Mouse (Mus musculus) B cell, adult 2 months (primary cell): ENCODE measurements around the gene Asb6.

Experiments used
- DNase-seq, 2 experiments: peaks; one replicate each; pipeline ENCODE4 v3.0.0; 2022

Asb6 gene

DNA sequence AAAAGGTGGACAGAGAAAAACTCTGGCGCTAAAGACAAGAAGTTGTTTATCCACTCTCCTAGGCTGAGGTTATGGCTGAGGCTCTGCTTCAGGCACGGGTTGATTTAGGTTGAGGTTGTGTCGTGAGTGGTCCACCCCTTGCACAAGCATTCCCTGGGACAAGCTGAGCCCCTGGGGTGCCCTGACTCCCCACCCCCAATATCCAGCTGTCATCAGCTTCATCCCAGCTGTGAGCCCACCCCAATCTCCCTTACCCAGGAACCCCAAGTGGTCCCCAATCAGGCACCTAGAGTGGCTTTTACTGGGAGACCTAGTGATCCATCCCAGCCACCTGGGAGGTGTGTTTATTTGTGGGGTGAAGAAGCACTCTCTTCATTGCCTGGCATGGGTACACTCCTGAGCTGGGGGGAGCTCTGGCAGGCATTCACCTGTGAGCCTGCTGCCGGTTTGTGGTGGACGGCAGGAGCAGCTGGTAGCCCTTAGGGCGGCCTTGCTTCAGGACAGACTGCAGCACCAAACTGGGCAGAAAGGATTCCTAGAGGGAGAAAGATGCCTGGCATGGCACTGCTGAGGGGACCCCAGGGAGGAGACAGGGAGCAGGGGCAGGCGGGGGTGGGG is 34.8 kb downstream of the Asb6 start:
- no peak for DNase-seq

DNA sequence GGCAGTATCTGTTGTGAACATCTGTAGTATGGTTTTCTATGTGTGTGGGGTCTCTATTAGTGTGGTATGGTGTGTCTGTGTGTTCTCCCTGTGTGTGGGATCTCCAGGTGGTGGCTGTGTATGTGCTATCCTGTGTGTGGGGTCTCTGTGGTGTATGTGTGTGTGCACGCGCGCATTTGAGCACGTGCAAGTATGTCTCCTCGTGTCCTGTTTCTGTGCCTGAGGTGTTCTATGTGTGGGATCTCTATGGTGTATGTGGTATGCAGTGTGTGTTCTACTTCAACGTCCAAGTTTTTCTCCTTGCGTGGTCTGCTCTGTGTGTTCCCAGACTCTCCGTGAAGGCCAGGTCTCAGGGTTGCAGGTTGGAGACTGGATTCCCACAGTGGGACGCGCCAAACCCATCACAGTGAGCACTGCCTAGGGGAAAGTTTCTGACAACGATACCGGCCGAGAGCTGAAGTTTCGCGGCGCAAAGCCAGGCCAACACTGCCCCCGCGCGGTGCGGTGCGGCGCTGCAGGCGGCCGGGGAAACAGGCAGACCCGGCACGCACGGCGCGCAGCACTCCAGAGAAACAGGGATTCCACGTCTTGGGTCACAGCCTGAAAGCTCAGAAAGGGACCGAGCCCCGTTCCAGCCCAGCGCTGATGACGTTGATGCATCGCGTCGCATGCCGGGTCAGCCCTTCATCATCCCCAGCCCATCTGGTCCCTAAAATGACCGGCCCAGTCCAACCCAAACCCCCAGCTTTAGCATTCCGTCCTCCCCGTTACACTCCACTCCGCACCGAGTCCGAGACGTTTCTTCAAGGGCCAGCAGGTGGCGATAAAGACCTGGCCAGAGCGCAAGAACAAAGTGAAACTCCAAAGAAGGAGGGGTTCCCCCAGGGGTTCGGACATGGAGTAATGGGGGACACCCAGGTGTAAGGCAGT is 35.7 kb downstream of the Asb6 start:
- peak; percentile 97 to 98 for DNase-seq

DNA sequence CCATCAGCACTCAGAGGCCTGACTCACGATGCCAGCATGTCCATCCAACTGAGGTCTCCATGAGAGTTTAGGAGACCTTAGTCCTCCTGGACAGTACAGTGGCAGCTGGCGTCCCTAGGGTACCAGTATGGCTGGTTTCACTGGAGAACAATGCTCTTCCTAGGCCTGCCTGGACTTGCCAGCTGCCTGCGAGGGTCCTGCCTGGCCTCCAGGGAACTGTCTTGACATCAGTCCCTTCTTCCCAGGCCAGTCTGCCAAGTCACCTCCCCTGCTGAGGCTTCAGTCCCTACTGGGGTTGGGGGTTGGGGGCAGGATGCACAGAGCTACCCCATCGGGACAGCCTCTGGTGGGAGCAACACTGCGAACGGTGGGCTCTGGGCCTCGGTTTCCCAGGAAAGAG is 38.1 kb downstream of the Asb6 start:
- no peak for DNase-seq

DNA sequence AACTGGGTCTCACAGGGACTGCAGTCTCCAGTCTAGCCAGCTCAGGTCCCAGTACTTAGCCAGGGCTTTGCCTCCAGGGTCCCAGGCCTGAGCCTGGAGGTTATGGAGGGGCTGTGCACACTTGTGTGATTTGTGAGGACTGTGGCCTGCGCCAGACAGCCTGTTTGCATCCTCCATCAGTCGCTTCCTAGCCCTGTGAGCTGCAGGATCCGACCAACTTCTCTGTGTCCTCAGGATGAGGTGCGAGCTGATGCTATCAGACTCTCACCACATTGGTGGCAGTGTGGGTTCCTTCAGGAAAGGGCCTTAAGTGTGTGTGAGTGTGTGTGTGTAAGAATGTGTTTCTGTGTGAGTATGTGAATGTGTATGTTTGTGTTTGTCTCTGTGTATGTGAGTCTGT is 42.7 kb downstream of the Asb6 start:
- DNase-seq: no peak

DNA sequence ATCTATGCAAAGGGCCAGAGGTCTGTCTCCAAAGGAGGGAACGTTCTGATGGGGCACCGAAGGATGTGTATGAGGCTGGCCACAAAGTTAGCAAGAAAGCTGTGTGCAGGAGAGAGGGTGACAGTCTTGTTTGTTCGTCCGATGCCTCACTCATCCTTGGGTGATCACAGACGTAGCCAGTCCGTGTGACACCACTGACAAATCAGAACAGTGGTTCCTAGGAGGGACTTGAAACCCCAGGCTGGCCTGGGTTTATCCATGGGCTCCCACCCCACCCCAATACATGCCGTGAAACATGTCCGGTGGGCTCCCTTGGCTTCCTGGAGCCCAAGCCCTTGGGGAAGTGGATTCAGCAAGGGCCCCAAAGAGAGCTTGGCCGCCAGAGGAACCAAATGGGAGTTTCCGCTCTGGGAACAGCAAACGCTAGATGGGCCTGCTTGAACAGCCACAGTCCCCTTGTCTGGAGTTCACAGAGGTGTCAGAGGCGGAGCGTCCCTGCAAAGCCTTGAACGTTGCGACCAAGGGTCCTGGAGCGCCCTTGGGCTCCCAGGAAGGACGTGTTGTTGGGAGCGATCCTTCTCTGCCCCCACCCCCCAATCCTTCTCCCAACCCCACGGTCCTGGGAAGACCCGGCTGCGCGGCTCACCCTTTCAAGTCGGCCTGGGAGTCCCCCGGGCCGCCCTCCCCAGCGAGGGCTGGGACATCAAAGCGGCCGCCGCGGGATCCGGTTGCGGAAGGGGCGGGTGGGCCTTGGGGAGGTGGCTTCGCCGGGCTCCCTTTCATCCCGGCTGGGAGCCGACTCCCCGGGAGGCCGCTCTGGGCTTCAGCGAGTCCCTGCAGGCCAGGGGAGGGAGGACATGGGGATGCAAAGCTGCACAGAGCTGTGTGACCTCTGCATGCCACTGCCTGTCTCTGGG is 45.8 kb downstream of the Asb6 start:
- no peak for DNase-seq

DNA sequence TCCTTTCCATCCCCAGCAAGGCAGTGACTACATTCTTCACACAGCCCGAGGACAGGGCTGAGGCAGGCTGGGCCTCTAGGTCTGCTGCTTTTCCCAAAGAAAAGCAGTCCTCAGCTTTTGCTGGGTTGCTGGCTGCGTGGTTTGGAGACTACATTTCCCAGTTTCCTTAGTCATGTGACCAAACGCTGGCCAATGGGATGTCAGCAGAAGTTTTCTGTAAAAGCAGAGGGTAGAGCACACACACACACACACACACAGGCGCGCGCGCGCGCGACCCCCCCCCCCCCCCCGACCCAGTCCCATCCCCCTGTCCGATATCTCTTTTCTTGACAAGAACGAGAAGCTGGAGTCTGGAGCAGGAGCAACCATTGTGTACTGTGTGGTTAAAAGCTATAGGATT is 46.8 kb downstream of the Asb6 start:
- no peak for DNase-seq

DNA sequence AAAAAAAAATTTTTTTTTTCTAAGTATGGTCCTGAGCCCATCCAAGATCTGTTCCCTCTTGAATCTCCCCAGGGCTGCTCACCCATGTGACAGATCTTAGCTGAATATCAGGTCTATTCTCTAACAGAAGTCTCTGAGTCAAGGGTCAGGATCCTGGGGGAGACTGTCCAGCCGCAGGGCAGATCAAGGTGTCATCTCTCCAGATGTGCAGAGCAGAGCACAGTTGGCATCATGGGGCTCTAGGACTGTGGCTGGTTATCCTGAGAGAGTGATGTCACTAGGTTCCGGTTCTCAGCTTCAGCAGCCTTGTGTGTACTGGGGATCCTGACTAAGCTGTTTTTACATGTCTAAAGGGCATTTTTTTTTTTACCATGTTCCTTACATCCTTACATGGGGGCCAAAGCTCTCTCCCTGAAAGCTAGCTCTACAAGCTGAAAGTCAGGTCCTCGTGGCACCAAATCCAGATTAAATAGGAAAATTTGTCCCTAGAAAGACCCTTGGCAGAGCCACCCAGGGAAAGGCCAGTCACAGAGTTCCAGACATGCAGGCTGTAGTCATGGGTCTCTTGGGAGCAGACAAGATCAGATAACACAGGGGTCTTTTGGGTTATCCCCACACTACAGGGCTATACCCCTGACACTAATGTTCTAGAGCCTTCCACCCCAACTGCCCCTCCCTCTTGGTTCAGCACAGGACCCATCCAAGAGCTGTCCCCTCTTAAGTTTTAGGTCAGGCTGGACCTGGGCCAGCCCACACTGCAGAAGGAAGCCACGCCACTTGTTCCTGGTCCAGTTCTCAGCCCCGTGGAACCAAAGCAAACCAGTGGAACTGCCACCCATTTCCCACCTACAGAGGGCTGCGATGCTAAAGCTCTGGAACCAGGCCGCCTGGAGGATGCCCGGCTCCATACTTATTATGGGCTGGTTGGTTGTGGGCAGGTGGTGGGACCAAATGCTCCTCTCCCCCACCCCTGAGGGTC is 47.5 kb downstream of the Asb6 start:
- no peak for DNase-seq

DNA sequence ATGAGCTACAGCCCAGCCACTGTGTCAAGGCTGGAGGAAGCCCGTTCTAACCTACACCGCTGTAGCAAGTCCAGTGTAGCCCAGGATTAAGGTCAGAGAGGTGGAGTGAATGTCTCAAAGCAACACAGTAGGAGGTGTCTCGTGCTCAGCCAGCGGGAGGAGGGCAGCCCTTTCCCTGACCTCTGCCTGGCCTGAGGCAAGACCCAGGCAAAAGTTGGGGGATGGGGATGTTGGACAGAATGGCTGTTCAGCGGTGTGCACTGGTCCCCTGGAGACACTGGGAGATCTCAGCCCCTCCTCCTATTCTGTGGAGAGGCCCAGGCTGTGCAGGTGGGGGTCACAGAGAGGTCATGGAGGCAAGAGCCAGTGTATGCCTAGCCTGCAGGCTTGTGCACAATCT is 50.9 kb downstream of the Asb6 start:
- no peak for DNase-seq

DNA sequence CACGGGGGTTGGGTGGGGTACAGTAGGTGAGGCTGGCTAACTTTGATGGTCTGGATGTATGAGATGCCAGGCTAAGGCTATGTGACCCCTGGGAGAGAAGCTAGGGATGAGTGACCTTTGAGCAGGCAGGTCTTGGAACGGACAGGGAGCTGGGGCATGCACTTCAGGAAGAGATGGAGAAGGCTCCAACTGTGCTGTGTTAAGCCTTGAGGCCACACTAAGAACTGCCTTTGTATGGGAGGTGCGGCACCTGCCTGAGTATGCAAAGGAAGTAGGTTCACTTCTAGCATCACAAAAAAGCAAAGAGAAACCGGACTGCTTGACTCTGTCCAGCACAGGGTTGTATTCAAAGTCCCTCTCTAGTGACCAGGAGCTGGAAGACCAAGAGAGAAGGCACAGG is 51.9 kb downstream of the Asb6 start:
- DNase-seq: no peak

DNA sequence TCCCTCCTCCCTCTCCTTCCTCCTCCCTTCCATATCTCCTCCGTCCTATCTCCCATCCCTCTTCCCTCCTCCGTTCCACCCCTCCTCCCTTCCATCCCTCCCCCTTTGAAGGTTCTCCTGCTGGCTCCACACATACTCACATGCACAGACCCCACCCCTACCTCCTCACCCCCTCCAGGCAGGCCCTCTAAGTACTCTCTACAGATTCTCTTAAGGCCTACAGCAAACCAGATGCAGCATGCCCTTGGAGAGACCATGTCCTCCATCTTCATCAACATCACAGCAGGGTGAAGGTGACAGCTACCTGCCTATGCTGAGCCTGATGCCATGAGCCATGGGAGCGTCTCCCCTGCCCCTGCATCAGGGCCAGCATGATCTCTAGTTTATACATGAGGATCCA is 52.9 kb downstream of the Asb6 start:
- DNase-seq: no peak

DNA sequence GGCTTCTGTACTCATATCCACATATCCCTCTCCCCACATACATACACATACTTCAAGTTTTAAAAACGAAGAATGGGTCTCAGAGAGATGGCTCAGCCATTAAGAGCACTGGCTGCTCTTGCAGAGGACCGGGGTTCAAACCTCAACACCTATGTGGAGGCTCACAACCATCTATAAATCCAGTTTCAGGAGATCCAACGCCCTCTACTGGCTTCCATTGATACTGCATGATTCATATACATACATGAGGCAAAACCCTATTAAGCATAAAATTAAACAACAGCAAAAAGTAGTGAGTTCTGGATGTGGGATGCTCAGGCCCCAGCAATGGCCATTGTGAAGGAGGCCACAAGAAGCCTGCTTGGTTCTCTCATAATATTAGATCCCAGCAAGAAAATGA is 54.2 kb downstream of the Asb6 start:
- no peak for DNase-seq

DNA sequence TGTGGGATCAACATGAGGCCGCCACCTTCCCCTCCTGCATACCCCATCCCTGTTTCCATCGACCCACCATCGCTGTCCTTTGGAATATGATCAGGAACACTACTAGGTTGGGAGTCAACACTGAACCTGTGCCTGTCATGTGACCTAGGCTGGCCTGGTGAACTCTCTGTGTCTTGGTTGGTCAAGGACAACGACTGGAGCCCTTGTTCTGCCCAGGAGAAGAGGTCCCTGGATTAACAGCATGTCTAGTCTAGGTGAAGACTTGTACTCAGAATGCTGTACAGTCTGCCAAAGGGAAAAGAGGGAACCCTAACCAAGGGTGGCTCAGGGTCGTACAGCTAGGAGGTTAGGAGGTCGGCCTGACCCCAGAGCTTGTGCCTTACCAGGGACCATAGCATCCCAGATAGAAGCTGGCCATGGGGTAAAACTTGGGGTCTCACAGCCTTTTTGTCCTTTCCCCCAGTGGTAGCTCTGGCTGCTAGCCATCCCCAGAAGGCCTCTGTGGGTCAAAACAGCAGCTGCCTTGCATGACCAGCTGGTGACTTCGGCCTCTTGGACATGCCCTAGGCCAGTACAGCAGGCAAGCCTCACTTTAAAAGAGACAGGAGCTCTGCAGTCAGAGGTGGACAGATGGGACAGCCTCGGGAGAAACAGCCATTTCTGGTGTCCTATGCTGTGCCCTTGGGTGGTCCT is 56.7 kb downstream of the Asb6 start:
- no peak for DNase-seq
